Mouse (Mus musculus) thymus, adult 2 months (tissue): ENCODE data around the gene Ccdc3.

ENCODE experiments used
- CTCF ChIP-seq: fragments of 200-500 bp; IDR thresholded peaks from 2 replicates; pipeline ENCODE4 v1.5.1; 2012; ENCODE audit warnings: mild to moderate bottlenecking, control low read depth, low read length, moderate library complexity, borderline replicate concordance; ENCODE audit not compliant: control insufficient read depth, poor library complexity, insufficient read depth; ENCODE audit errors: extremely low read depth
- POLR2A ChIP-seq: fragments of 200-500 bp; IDR thresholded peaks from 2 replicates; pipeline ENCODE4 v1.6.1; 2012; ENCODE audit warnings: mild to moderate bottlenecking, low read length, control low read depth, moderate library complexity; ENCODE audit not compliant: control insufficient read depth, poor library complexity, insufficient read depth; ENCODE audit errors: extremely low read depth

DNA sequence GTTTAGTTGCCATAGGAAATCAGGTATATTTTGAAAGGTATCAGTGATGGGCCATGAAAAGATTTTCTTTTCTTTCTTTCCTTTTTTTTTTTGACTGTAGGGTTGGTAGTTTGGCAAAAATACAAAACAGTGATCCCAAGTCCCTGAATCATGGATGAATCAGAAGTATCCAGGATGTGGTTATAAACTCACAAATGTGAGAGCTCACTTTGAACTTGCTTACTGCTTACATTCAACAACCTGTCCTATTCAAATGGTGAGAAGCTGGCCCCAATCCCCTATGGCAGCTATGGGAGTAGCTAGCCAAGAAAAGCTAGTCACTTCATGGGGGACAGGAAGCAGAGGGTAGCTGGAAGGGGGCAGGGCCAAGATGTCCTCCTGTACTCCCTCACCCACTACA is 37.1 kb downstream of the Ccdc3 start:
- TF ChIP-seq CTCF (no peak), POLR2A (no peak)
